Mouse (Mus musculus) ES-Bruce4 (cell line): ENCODE data around the gene Tnrc6a. TPM values are rescaled to one million over a fixed set of nuclear protein-coding genes. Genes with fewer than 3 reads are reported as not detected.

Experiments
- H3K27ac ChIP-seq: 2 replicates; pipeline ENCODE4 v1.5.1; 2012; ENCODE audit warnings: low read length, inconsistent platforms; ENCODE audit not compliant: insufficient read depth
- H3K27me3 ChIP-seq: 2 replicates; pipeline ENCODE4 v1.6.1; 2012; ENCODE audit warnings: mild to moderate bottlenecking, low read length, inconsistent platforms; ENCODE audit not compliant: control insufficient read depth, poor library complexity, insufficient read depth, severe bottlenecking
- H3K36me3 ChIP-seq: 2 replicates; pipeline ENCODE4 v1.6.1; 2012; ENCODE audit warnings: inconsistent platforms, mild to moderate bottlenecking, low read length, moderate library complexity; ENCODE audit not compliant: control insufficient read depth, poor library complexity, insufficient read depth, severe bottlenecking
- H3K4me1 ChIP-seq: one replicate; pipeline ENCODE4 v1.8.1; 2011; ENCODE audit warnings: low read length; ENCODE audit not compliant: control insufficient read depth, insufficient read depth
- H3K4me3 ChIP-seq: 2 replicates; pipeline ENCODE4 v1.5.1; 2011; ENCODE audit warnings: low read depth, mild to moderate bottlenecking, low read length
- H3K9ac ChIP-seq: 2 replicates; pipeline ENCODE4 v1.6.1; 2012; ENCODE audit warnings: low read depth, mild to moderate bottlenecking, inconsistent platforms; ENCODE audit not compliant: poor library complexity, severe bottlenecking
- H3K9me3 ChIP-seq: replicated peaks from 2 replicates; pipeline ENCODE4 v1.6.1; 2012; ENCODE audit warnings: mild to moderate bottlenecking, low read length, inconsistent platforms; ENCODE audit not compliant: control insufficient read depth, poor library complexity, insufficient read depth, severe bottlenecking
- CTCF ChIP-seq: IDR thresholded peaks from one replicate; pipeline ENCODE4 v1.8.1; 2011; ENCODE audit warnings: low read depth, low read length
- EP300 ChIP-seq: IDR thresholded peaks from 2 replicates; pipeline ENCODE4 v1.6.1; 2011; ENCODE audit warnings: low read depth, low read length; ENCODE audit not compliant: insufficient read depth
- POLR2A ChIP-seq: IDR thresholded peaks from one replicate; pipeline ENCODE4 v1.8.1; 2011; ENCODE audit warnings: low read length; ENCODE audit not compliant: insufficient read depth
- polyA plus RNA-seq: library from polyadenylated mRNA; stranded (reverse); fragments of >200 nt; gene quantifications from 2 replicates; pipeline ENCODE4 v1.2.4, GENCODE M21; 2011; ENCODE audit warnings: low read depth; ENCODE audit not compliant: missing spikeins, insufficient read depth, insufficient read length

Gene Tnrc6a
- polyA plus RNA-seq, 1 experiment: 119 TPM

- no peak overlapping the region for H3K4me3 ChIP-seq
- H3K9ac ChIP-seq: no peak overlapping the region
- TF ChIP-seq CTCF: no peak
- H3K27ac ChIP-seq: no peak overlapping the region
- peaks cover 70% of the 10 kb centered on the region for H3K36me3 ChIP-seq
- H3K9me3 ChIP-seq: no peaks in the 10 kb centered on the region
- no peaks in the 10 kb centered on the region for H3K4me1 ChIP-seq
- H3K27me3 ChIP-seq: no peaks in the 10 kb centered on the region
These were observed 64.8 kb downstream of the Tnrc6a start for GRCm38 (mm10) chr7:123188462-123188861.

GRCm38 (mm10) chr7:123189762-123190161, 66.1 kb downstream of the Tnrc6a start:
- Histone ChIP-seq H3K4me3 (no peak overlapping the region), H3K27me3 (no peaks in the 10 kb centered on the region), H3K9me3 (no peaks in the 10 kb centered on the region), H3K9ac (no peak overlapping the region), H3K36me3 (peaks cover 58% of the 10 kb centered on the region), H3K4me1 (no peaks in the 10 kb centered on the region), H3K27ac (no peak overlapping the region)
- no peak for TF ChIP-seq POLR2A
- TF ChIP-seq CTCF: no peak
- no peak for TF ChIP-seq EP300

GRCm38 (mm10) chr7:123191731-123192130, 68.0 kb downstream of the Tnrc6a start:
- H3K4me3 ChIP-seq: no peak overlapping the region
- no peaks in the 10 kb centered on the region for H3K9me3 ChIP-seq
- TF ChIP-seq EP300 (no peak), CTCF (no peak), POLR2A (no peak)
- no peaks in the 10 kb centered on the region for H3K4me1 ChIP-seq
- no peaks in the 10 kb centered on the region for H3K27me3 ChIP-seq
- peaks cover 45% of the 10 kb centered on the region for H3K36me3 ChIP-seq
- H3K9ac ChIP-seq: no peak overlapping the region
- no peak overlapping the region for H3K27ac ChIP-seq

- Histone ChIP-seq H3K9ac (no peak overlapping the region), H3K4me1 (no peaks in the 10 kb centered on the region), H3K27me3 (no peaks in the 10 kb centered on the region), H3K27ac (no peak overlapping the region), H3K9me3 (no peaks in the 10 kb centered on the region), H3K36me3 (peaks cover 36% of the 10 kb centered on the region), H3K4me3 (no peak overlapping the region)
- no peak for TF ChIP-seq CTCF
- no peak for TF ChIP-seq EP300
- TF ChIP-seq POLR2A: no peak
These were observed 69.5 kb downstream of the Tnrc6a start for GRCm38 (mm10) chr7:123193201-123193600.

- Histone ChIP-seq H3K9me3 (no peaks in the 10 kb centered on the region), H3K9ac (no peak overlapping the region), H3K27ac (no peak overlapping the region), H3K4me3 (no peak overlapping the region), H3K36me3 (peaks cover 25% of the 10 kb centered on the region), H3K27me3 (no peaks in the 10 kb centered on the region), H3K4me1 (no peaks in the 10 kb centered on the region)
- no peak for TF ChIP-seq CTCF
- no peak for TF ChIP-seq POLR2A
- no peak for TF ChIP-seq EP300
These were observed 71.0 kb downstream of the Tnrc6a start for GRCm38 (mm10) chr7:123194696-123195095.

GRCm38 (mm10) chr7:123196432-123196831, 72.7 kb downstream of the Tnrc6a start:
- TF ChIP-seq EP300 (no peak), POLR2A (no peak), CTCF (no peak)
- peaks cover 15% of the 10 kb centered on the region for H3K36me3 ChIP-seq
- no peak overlapping the region for H3K27ac ChIP-seq
- H3K9ac ChIP-seq: no peak overlapping the region
- no peaks in the 10 kb centered on the region for H3K9me3 ChIP-seq
- H3K4me3 ChIP-seq: no peak overlapping the region
- no peaks in the 10 kb centered on the region for H3K4me1 ChIP-seq
- H3K27me3 ChIP-seq: no peaks in the 10 kb centered on the region
